Mouse (Mus musculus): ENCODE measurements around the gene Mapkbp1. TPM values are rescaled to one million over a fixed set of nuclear protein-coding genes. Genes with fewer than 3 reads are reported as not detected.

Mapkbp1 gene
- polyA plus RNA-seq, 1 experiment from 2014 or later, result 2.5 TPM

GRCm38 (mm10) chr2:120059466-120059865, 87.0 kb downstream of the Mapkbp1 start:
- no peak for ATAC-seq (replicated peaks; ENCODE audit: insufficient number of reproducible peaks, low FRiP score, low TSS enrichment, low read depth)
- Histone ChIP-seq H3K4me2 (ENCODE audit: low read depth, low read length) (no peak overlapping the region), H3K36me3 (replicated peaks; ENCODE audit: control insufficient read depth, insufficient read depth, low read depth, low read length) (no peaks in the 10 kb centered on the region), H3K4me3 (ENCODE audit: low read depth, low read length) (no peak overlapping the region), H3K4me1 (ENCODE audit: control insufficient read depth, insufficient read depth, low read length) (no peaks in the 10 kb centered on the region), H3K9ac (replicated peaks; ENCODE audit: low read length) (no peak overlapping the region), H3K9me3 (replicated peaks; ENCODE audit: control insufficient read depth, low read length) (no peaks in the 10 kb centered on the region), H3K27me3 (ENCODE audit: control insufficient read depth, insufficient read depth, low read length) (no peaks in the 10 kb centered on the region), H3K27ac (replicated peaks; ENCODE audit: low read depth, low read length) (no peak overlapping the region)
- DNase-seq (ENCODE audit: low spot score), result no peak
- WGBS, result 87% methylated on average over 3 of the region's 3 CpGs

- 50% methylated on average over 6 of the region's 6 CpGs for WGBS
- Histone ChIP-seq H3K4me2 (ENCODE audit: low read depth, low read length) (no peak overlapping the region), H3K4me1 (ENCODE audit: control insufficient read depth, insufficient read depth, low read length) (no peaks in the 10 kb centered on the region), H3K36me3 (replicated peaks; ENCODE audit: control insufficient read depth, insufficient read depth, low read depth, low read length) (no peaks in the 10 kb centered on the region), H3K9ac (replicated peaks; ENCODE audit: low read length) (no peak overlapping the region), H3K27me3 (ENCODE audit: control insufficient read depth, insufficient read depth, low read length) (no peaks in the 10 kb centered on the region), H3K9me3 (replicated peaks; ENCODE audit: control insufficient read depth, low read length) (no peaks in the 10 kb centered on the region), H3K27ac (replicated peaks; ENCODE audit: low read depth, low read length) (no peak overlapping the region), H3K4me3 (ENCODE audit: low read depth, low read length) (no peak overlapping the region)
- ATAC-seq (replicated peaks; ENCODE audit: insufficient number of reproducible peaks, low FRiP score, low TSS enrichment, low read depth) (no peak), DNase-seq (ENCODE audit: low spot score) (peak; percentile 42)
Measured at GRCm38 (mm10) chr2:120060190-120060589, 87.7 kb downstream of the Mapkbp1 start.

- DNase-seq (ENCODE audit: low spot score) (no peak), ATAC-seq (replicated peaks; ENCODE audit: insufficient number of reproducible peaks, low FRiP score, low TSS enrichment, low read depth) (no peak)
- Histone ChIP-seq H3K4me1 (ENCODE audit: control insufficient read depth, insufficient read depth, low read length) (no peaks in the 10 kb centered on the region), H3K9me3 (replicated peaks; ENCODE audit: control insufficient read depth, low read length) (no peaks in the 10 kb centered on the region), H3K4me2 (ENCODE audit: low read depth, low read length) (no peak overlapping the region), H3K4me3 (ENCODE audit: low read depth, low read length) (no peak overlapping the region), H3K36me3 (replicated peaks; ENCODE audit: control insufficient read depth, insufficient read depth, low read depth, low read length) (no peaks in the 10 kb centered on the region), H3K27ac (replicated peaks; ENCODE audit: low read depth, low read length) (no peak overlapping the region), H3K9ac (replicated peaks; ENCODE audit: low read length) (no peak overlapping the region), H3K27me3 (ENCODE audit: control insufficient read depth, insufficient read depth, low read length) (no peaks in the 10 kb centered on the region)
- 64% methylated on average over 9 of the region's 9 CpGs for WGBS
Measured at GRCm38 (mm10) chr2:120060651-120061050, 88.2 kb downstream of the Mapkbp1 start.

- 78% methylated on average over 8 of the region's 8 CpGs for WGBS
- DNase-seq (ENCODE audit: low spot score), result no peak
Measured at GRCm38 (mm10) chr2:120062248-120062647, 89.7 kb downstream of the Mapkbp1 start.

GRCm38 (mm10) chr2:120064639-120065038, 92.1 kb downstream of the Mapkbp1 start:
- 79% methylated on average over 6 of the region's 6 CpGs for WGBS
- H3K27ac ChIP-seq (replicated peaks; ENCODE audit: low read depth, low read length), result no peak overlapping the region
- no peak overlapping the region for H3K9ac ChIP-seq (replicated peaks; ENCODE audit: low read length)
- ATAC-seq (replicated peaks; ENCODE audit: insufficient number of reproducible peaks, low FRiP score, low TSS enrichment, low read depth) (no peak), DNase-seq (ENCODE audit: low spot score) (no peak)
- H3K9me3 ChIP-seq (replicated peaks; ENCODE audit: control insufficient read depth, low read length), result no peaks in the 10 kb centered on the region
- no peak overlapping the region for H3K4me2 ChIP-seq (ENCODE audit: low read depth, low read length)
- no peaks in the 10 kb centered on the region for H3K4me1 ChIP-seq (ENCODE audit: control insufficient read depth, insufficient read depth, low read length)
- H3K27me3 ChIP-seq (ENCODE audit: control insufficient read depth, insufficient read depth, low read length), result no peaks in the 10 kb centered on the region
- no peaks in the 10 kb centered on the region for H3K36me3 ChIP-seq (replicated peaks; ENCODE audit: control insufficient read depth, insufficient read depth, low read depth, low read length)
- H3K4me3 ChIP-seq (ENCODE audit: low read depth, low read length), result no peak overlapping the region

More at GRCm38 (mm10) chr2:120062248-120062647, 89.7 kb downstream of the Mapkbp1 start:
- no peak overlapping the region for H3K4me3 ChIP-seq (ENCODE audit: low read depth, low read length)
- H3K4me2 ChIP-seq (ENCODE audit: low read depth, low read length), result no peak overlapping the region
- no peaks in the 10 kb centered on the region for H3K4me1 ChIP-seq (ENCODE audit: control insufficient read depth, insufficient read depth, low read length)
- H3K27me3 ChIP-seq (ENCODE audit: control insufficient read depth, insufficient read depth, low read length), result no peaks in the 10 kb centered on the region
- no peak for ATAC-seq (replicated peaks; ENCODE audit: insufficient number of reproducible peaks, low FRiP score, low TSS enrichment, low read depth)
- H3K27ac ChIP-seq (replicated peaks; ENCODE audit: low read depth, low read length), result no peak overlapping the region
- H3K9ac ChIP-seq (replicated peaks; ENCODE audit: low read length), result no peak overlapping the region
- H3K9me3 ChIP-seq (replicated peaks; ENCODE audit: control insufficient read depth, low read length), result no peaks in the 10 kb centered on the region
- no peaks in the 10 kb centered on the region for H3K36me3 ChIP-seq (replicated peaks; ENCODE audit: control insufficient read depth, insufficient read depth, low read depth, low read length)

GRCm38 (mm10) chr2:120065243-120065642, 92.7 kb downstream of the Mapkbp1 start:
- whole genome bisulfite sequencing, result 89% methylated on average over 10 of the region's 10 CpGs
- no peak overlapping the region for H3K27ac ChIP-seq (replicated peaks; ENCODE audit: low read depth, low read length)
- no peaks in the 10 kb centered on the region; the same call in 1 of the 2 replicates for H3K4me1 ChIP-seq (ENCODE audit: control insufficient read depth, insufficient read depth, low read length)
- H3K9me3 ChIP-seq (replicated peaks; ENCODE audit: control insufficient read depth, low read length), result no peaks in the 10 kb centered on the region
- ATAC-seq (replicated peaks; ENCODE audit: insufficient number of reproducible peaks, low FRiP score, low TSS enrichment, low read depth) (no peak), DNase-seq (ENCODE audit: low spot score) (no peak)
- no peak overlapping the region for H3K4me2 ChIP-seq (ENCODE audit: low read depth, low read length)
- no peak overlapping the region for H3K9ac ChIP-seq (replicated peaks; ENCODE audit: low read length)
- no peaks in the 10 kb centered on the region for H3K36me3 ChIP-seq (replicated peaks; ENCODE audit: control insufficient read depth, insufficient read depth, low read depth, low read length)
- H3K27me3 ChIP-seq (ENCODE audit: control insufficient read depth, insufficient read depth, low read length), result no peaks in the 10 kb centered on the region
- no peak overlapping the region for H3K4me3 ChIP-seq (ENCODE audit: low read depth, low read length)

GRCm38 (mm10) chr2:120066224-120066623, 93.7 kb downstream of the Mapkbp1 start:
- Histone ChIP-seq H3K9ac (replicated peaks; ENCODE audit: low read length) (no peak overlapping the region), H3K27ac (replicated peaks; ENCODE audit: low read depth, low read length) (no peak overlapping the region), H3K36me3 (replicated peaks; ENCODE audit: control insufficient read depth, insufficient read depth, low read depth, low read length) (no peaks in the 10 kb centered on the region), H3K4me2 (ENCODE audit: low read depth, low read length) (no peak overlapping the region), H3K4me1 (ENCODE audit: control insufficient read depth, insufficient read depth, low read length) (no peaks in the 10 kb centered on the region; the same call in 1 of the 2 replicates), H3K9me3 (replicated peaks; ENCODE audit: control insufficient read depth, low read length) (no peaks in the 10 kb centered on the region), H3K4me3 (ENCODE audit: low read depth, low read length) (no peak overlapping the region), H3K27me3 (ENCODE audit: control insufficient read depth, insufficient read depth, low read length) (no peaks in the 10 kb centered on the region)
- DNase-seq (ENCODE audit: low spot score), result no peak
- ATAC-seq (replicated peaks; ENCODE audit: insufficient number of reproducible peaks, low FRiP score, low TSS enrichment, low read depth), result no peak
- 78% methylated on average over 3 of the region's 3 CpGs for WGBS

- Histone ChIP-seq H3K4me2 (ENCODE audit: low read depth, low read length) (no peak overlapping the region), H3K27ac (replicated peaks; ENCODE audit: low read depth, low read length) (no peak overlapping the region), H3K9me3 (replicated peaks; ENCODE audit: control insufficient read depth, low read length) (no peaks in the 10 kb centered on the region), H3K36me3 (replicated peaks; ENCODE audit: control insufficient read depth, insufficient read depth, low read depth, low read length) (no peaks in the 10 kb centered on the region), H3K27me3 (ENCODE audit: control insufficient read depth, insufficient read depth, low read length) (no peaks in the 10 kb centered on the region), H3K9ac (replicated peaks; ENCODE audit: low read length) (no peak overlapping the region), H3K4me1 (ENCODE audit: control insufficient read depth, insufficient read depth, low read length) (no peaks in the 10 kb centered on the region; the same call in 1 of the 2 replicates), H3K4me3 (ENCODE audit: low read depth, low read length) (no peak overlapping the region)
- DNase-seq (ENCODE audit: low spot score) (peak; percentile 67), ATAC-seq (replicated peaks; ENCODE audit: insufficient number of reproducible peaks, low FRiP score, low TSS enrichment, low read depth) (peak; percentile 49; the same call in 1 of the 2 replicates)
- WGBS, result 35% methylated on average over 16 of the region's 16 CpGs
Measured at GRCm38 (mm10) chr2:120068555-120069465, 96.3 kb downstream of the Mapkbp1 start.
